Mouse (Mus musculus) C2C12 (cell line): ENCODE measurements around the gene Npr1. TPM values are rescaled to one million over a fixed set of nuclear protein-coding genes. Genes with fewer than 3 reads are reported as not detected.

ENCODE experiments used
- H3K27me3 ChIP-seq: one replicate; pipeline ENCODE4 v1.6.1; 2011; ENCODE audit not compliant: control insufficient read depth, insufficient read depth, insufficient read length
- H3K36me3 ChIP-seq: one replicate; pipeline ENCODE4 v1.6.1; 2011; ENCODE audit not compliant: control insufficient read depth, insufficient read depth
- H3K4me3 ChIP-seq: one replicate; pipeline ENCODE4 v1.5.1; 2011; ENCODE audit warnings: mild to moderate bottlenecking, control low read depth; ENCODE audit not compliant: poor library complexity, insufficient read depth, severe bottlenecking
- H3K79me2 ChIP-seq: one replicate; pipeline ENCODE4 v1.6.1; 2011; ENCODE audit not compliant: control insufficient read depth, insufficient read depth
- H3K79me3 ChIP-seq: one replicate; pipeline ENCODE4 v1.6.1; 2011; ENCODE audit warnings: low read depth, control low read depth
- H3ac ChIP-seq: one replicate; pipeline ENCODE3; 2011; ENCODE audit warnings: low read depth; ENCODE audit not compliant: control insufficient read depth, insufficient read length
- CEBPB ChIP-seq: IDR thresholded peaks from one replicate; pipeline ENCODE4 v1.6.1; 2011; ENCODE audit warnings: low read depth, mild to moderate bottlenecking, control low read depth, moderate library complexity
- CTCF ChIP-seq: IDR thresholded peaks from one replicate; pipeline ENCODE4 v1.5.1; 2011; ENCODE audit not compliant: control insufficient read depth, insufficient read depth, insufficient read length
- FOSL1 ChIP-seq: IDR thresholded peaks from one replicate; pipeline ENCODE4 v1.8.0; 2011; ENCODE audit warnings: mild to moderate bottlenecking, low read length; ENCODE audit not compliant: poor library complexity, insufficient read depth, severe bottlenecking
- MAX ChIP-seq: IDR thresholded peaks from one replicate; pipeline ENCODE4 v1.6.1; 2011; ENCODE audit warnings: mild to moderate bottlenecking, control low read depth
- MYOG ChIP-seq: IDR thresholded peaks from one replicate; pipeline ENCODE4 v1.6.1; 2011; ENCODE audit not compliant: control insufficient read depth, insufficient read length; ENCODE audit errors: extremely low read depth
- polyA plus RNA-seq: library from polyadenylated mRNA; unstranded; fragments of >200 nt; fragmentation: generic; extraction: Trizol; gene quantifications from one replicate; pipeline ENCODE4 v1.2.1, GENCODE M21; 2012; ENCODE audit warnings: missing spikeins

Gene Npr1
- polyA plus RNA-seq, 1 experiment = 1.0 TPM

DNA sequence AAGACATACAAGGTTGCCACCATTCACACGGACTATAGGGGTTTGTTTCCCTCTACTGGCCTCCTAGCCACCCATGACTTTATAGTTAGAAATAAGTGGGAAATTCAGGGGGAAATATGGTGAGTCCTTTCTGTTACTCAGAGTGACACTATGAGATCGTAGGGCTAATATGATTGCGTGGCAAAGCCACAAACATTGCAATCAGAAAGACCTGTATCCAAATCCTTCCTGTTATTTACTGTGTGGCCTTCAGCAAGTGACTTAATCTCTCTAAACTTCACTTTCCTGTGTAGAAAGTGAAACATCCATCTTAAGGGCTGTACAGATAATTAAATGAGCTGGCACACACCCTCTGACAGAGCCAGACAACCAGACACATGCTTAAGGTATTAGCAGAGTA is 56.9 kb downstream of the Npr1 start:
- H3ac ChIP-seq = no peak overlapping the region
- TF ChIP-seq CEBPB = no peak
- TF ChIP-seq FOSL1 = no peak
- H3K36me3 ChIP-seq = peaks cover 92% of the 10 kb centered on the region
- no peaks in the 10 kb centered on the region for H3K27me3 ChIP-seq
- no peak overlapping the region for H3K4me3 ChIP-seq
- no peaks in the 10 kb centered on the region for H3K79me2 ChIP-seq
- H3K79me3 ChIP-seq = no peaks in the 10 kb centered on the region

DNA sequence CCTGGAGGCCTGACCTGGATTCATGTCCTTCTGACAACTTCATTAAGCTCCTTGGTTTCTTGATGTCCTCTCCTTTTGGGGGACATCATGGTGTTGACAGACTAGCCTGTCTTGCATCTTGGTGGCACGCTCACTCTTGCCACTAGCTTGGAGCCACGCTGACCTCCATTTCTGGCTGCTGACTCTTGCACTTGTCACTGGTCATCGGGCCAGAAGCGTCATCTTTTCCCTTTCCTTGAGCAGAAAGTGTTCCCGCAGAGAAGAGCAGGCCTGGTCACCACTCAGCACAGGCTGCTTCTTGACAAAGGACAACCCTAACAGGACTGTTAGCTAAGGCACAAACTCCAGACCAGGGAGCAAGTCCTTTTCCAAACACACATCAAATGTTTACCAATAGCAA is 59.3 kb downstream of the Npr1 start:
- TF ChIP-seq CEBPB (no peak), FOSL1 (no peak)
- Histone ChIP-seq H3K79me3 (no peaks in the 10 kb centered on the region), H3K27me3 (no peaks in the 10 kb centered on the region), H3K79me2 (no peaks in the 10 kb centered on the region), H3ac (no peak overlapping the region), H3K4me3 (no peak overlapping the region), H3K36me3 (peaks cover 97% of the 10 kb centered on the region)

DNA sequence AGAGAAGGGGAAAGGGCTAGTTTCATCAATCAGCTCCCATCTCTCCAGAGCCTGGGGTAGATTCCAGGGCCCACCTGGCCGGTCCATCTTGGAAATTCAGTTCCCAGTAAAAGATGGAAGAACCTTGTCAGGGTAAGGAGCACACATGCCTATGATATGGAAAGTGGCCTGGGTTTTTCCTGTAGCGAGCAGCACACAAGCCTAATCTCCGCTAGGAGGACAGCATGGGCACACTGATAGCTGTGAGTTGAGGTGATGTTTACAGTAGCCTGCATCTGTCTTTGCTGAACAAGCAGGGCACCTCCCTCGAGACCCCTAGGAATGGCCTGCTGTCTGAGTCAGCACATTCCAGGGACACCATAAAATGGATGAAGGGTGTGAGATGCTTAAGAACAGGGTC is 61.1 kb downstream of the Npr1 start:
- Histone ChIP-seq H3K27me3 (no peaks in the 10 kb centered on the region), H3K4me3 (no peak overlapping the region), H3K79me2 (no peaks in the 10 kb centered on the region), H3ac (no peak overlapping the region), H3K36me3 (peaks cover 98% of the 10 kb centered on the region), H3K79me3 (no peaks in the 10 kb centered on the region)
- no peak for TF ChIP-seq CEBPB

DNA sequence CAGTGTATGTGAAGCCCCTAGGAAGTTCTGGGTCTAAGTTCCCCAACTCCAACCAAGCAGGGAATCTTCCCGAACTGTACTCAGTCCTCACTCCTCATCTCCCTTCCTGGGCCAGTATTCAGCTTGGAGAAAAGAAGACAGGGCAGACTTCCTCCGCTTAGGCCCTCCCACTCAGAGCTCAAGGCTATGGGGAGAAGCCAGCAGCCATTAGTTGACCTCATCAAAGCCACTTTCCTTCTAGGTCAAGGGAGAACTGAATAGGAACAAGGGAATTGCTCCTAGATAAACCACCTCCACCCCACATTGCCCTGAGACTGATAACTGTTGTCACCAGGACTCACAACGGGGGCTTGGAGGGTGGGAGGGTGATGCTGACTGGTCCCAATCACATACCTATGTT is 61.5 kb downstream of the Npr1 start:
- Histone ChIP-seq H3K79me2 (no peaks in the 10 kb centered on the region), H3K79me3 (no peaks in the 10 kb centered on the region), H3K36me3 (peaks cover 98% of the 10 kb centered on the region), H3K27me3 (no peaks in the 10 kb centered on the region), H3K4me3 (no peak overlapping the region), H3ac (no peak overlapping the region)
- TF ChIP-seq MYOG (no peak), CEBPB (no peak)

DNA sequence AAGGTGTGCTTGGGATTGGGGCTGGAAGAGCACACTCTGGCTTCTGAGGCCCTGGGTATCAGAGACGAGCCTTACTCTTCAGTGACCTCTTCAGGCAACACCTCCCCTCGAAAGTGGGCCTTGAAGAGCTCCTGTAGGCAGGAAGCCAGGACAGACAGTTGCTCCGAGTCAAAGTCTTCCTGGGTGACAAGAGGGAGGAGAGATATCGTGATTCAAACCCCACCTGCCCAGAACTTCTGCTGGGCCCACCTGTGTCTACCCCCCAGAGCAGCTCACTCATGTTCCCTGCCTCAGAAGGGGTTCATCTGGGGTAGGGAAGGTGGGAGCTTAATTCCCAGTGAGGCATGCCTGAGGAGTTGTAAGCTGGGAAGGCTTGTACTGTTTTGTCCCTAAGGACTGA is 64.7 kb downstream of the Npr1 start:
- H3K36me3 ChIP-seq = peaks cover 97% of the 10 kb centered on the region
- TF ChIP-seq MYOG (no peak), MAX (no peak), CTCF (no peak)
- H3ac ChIP-seq = no peak overlapping the region
- no peaks in the 10 kb centered on the region for H3K79me3 ChIP-seq
- H3K27me3 ChIP-seq = no peaks in the 10 kb centered on the region
- no peaks in the 10 kb centered on the region for H3K79me2 ChIP-seq
- no peak overlapping the region for H3K4me3 ChIP-seq

Other genes with a start within 250 kb of the Npr1 start
- gene Jtb, start 234.3 kb downstream of the Npr1 start, polyA plus RNA-seq = 36.1 TPM
- gene Creb3l4, start 222.4 kb downstream of the Npr1 start, polyA plus RNA-seq = 0.06 TPM
- 82.1 TPM for gene Slc39a1, start 217.7 kb downstream of the Npr1 start, polyA plus RNA-seq
- 25.7 TPM for gene Crtc2, start 211.7 kb downstream of the Npr1 start, polyA plus RNA-seq
- gene Dennd4b, start 200.7 kb downstream of the Npr1 start, polyA plus RNA-seq = 2.6 TPM
- 14.2 TPM for gene Gatad2b, start 172.7 kb downstream of the Npr1 start, polyA plus RNA-seq
- 8.6 TPM for gene Slc27a3, start 75.9 kb downstream of the Npr1 start, polyA plus RNA-seq
- 39.3 TPM for gene Ints3, start 32.2 kb downstream of the Npr1 start, polyA plus RNA-seq
- 93.9 TPM for gene Ilf2, start 10.3 kb upstream of the Npr1 start, polyA plus RNA-seq
- 18.8 TPM for gene Snapin, start 25.2 kb upstream of the Npr1 start, polyA plus RNA-seq
- 103 TPM for gene Chtop, start 43.6 kb upstream of the Npr1 start, polyA plus RNA-seq
- 96.0 TPM for gene S100a1, start 48.5 kb upstream of the Npr1 start, polyA plus RNA-seq
- gene S100a13, start 48.6 kb upstream of the Npr1 start, polyA plus RNA-seq = 96.7 TPM
- gene S100a14, start 61.0 kb upstream of the Npr1 start, polyA plus RNA-seq = 0.96 TPM
- 49.2 TPM for gene S100a16, start 71.4 kb upstream of the Npr1 start, polyA plus RNA-seq
- 22.0 TPM for gene S100a3, start 94.7 kb upstream of the Npr1 start, polyA plus RNA-seq
- not detected for gene S100a2, start 124.4 kb upstream of the Npr1 start, polyA plus RNA-seq
- 1.5 TPM for gene Gm42674, start 136.0 kb upstream of the Npr1 start, polyA plus RNA-seq
- 11,980 TPM for gene S100a4, start 137.9 kb upstream of the Npr1 start, polyA plus RNA-seq
- gene S100a5, start 142.7 kb upstream of the Npr1 start, polyA plus RNA-seq = 0.43 TPM
- gene S100a6, start 147.0 kb upstream of the Npr1 start, polyA plus RNA-seq = 4,076 TPM
- gene S100a7a, start 188.2 kb upstream of the Npr1 start, polyA plus RNA-seq = 0.11 TPM
- gene S100a8, start 203.1 kb upstream of the Npr1 start, polyA plus RNA-seq = not detected
- not detected for gene S100a9, start 229.9 kb upstream of the Npr1 start, polyA plus RNA-seq